Mouse (Mus musculus) lung, embryonic 15.5 days (tissue): ENCODE results near the gene Stx16. TPM values are rescaled to one million over a fixed set of nuclear protein-coding genes. Genes with fewer than 3 reads are reported as not detected.

Source experiments
- ATAC-seq: fragments of 200-750 bp; cut with Nextera tagmentation; 2 replicates; pipeline ENCODE4 v1.8.0; 2017; ENCODE audit warnings: moderate number of reproducible peaks, borderline replicate concordance; ENCODE audit not compliant: low FRiP score, low TSS enrichment; ENCODE audit errors: extremely low read depth
- H3K27ac ChIP-seq: fragments of 300-500 bp; sonication (generic); 2 replicates; pipeline ENCODE4 v1.5.1; 2015; ENCODE audit warnings: moderate library complexity, mild to moderate bottlenecking, inconsistent platforms
- H3K27me3 ChIP-seq: fragments of 300-500 bp; sonication (generic); 2 replicates; pipeline ENCODE4 v1.6.1; 2015; ENCODE audit warnings: inconsistent platforms
- H3K36me3 ChIP-seq: fragments of 300-500 bp; sonication (generic); 2 replicates; pipeline ENCODE4 v1.6.1; 2015; ENCODE audit warnings: inconsistent platforms
- H3K4me1 ChIP-seq: fragments of 300-500 bp; sonication (generic); 2 replicates; pipeline ENCODE4 v1.6.1; 2015; ENCODE audit warnings: inconsistent platforms
- H3K4me2 ChIP-seq: fragments of 300-500 bp; sonication (generic); 2 replicates; pipeline ENCODE4 v1.6.1; 2015; ENCODE audit warnings: inconsistent platforms, mild to moderate bottlenecking, moderate library complexity
- H3K4me3 ChIP-seq: fragments of 300-500 bp; sonication (generic); 2 replicates; pipeline ENCODE4 v1.5.1; 2015; ENCODE audit warnings: mild to moderate bottlenecking, inconsistent platforms
- H3K9ac ChIP-seq: fragments of 300-500 bp; sonication (generic); 2 replicates; pipeline ENCODE4 v1.6.1; 2015; ENCODE audit warnings: inconsistent platforms
- H3K9me3 ChIP-seq: fragments of 300-500 bp; sonication (generic); 2 replicates; pipeline ENCODE4 v1.6.1; 2016; ENCODE audit warnings: inconsistent platforms
- WGBS: fragments of 180-500 bp; shearing (Covaris S2); methylation state at CpG from one replicate; pipeline ENCODE4 v1.1.7; 2015; 5-methylcytosine and 5-hydroxymethylcytosine counted together
- polyA plus RNA-seq: library from polyadenylated mRNA; unstranded; fragments of >200 nt; fragmentation: Nextera tagmentation; extraction: Ambion mirVana; gene quantifications from 2 replicates; pipeline ENCODE4 v1.2.1, GENCODE M21; 2015

Gene Stx16
- 11.2 and 11.9 TPM in 2 replicates for polyA plus RNA-seq

DNA sequence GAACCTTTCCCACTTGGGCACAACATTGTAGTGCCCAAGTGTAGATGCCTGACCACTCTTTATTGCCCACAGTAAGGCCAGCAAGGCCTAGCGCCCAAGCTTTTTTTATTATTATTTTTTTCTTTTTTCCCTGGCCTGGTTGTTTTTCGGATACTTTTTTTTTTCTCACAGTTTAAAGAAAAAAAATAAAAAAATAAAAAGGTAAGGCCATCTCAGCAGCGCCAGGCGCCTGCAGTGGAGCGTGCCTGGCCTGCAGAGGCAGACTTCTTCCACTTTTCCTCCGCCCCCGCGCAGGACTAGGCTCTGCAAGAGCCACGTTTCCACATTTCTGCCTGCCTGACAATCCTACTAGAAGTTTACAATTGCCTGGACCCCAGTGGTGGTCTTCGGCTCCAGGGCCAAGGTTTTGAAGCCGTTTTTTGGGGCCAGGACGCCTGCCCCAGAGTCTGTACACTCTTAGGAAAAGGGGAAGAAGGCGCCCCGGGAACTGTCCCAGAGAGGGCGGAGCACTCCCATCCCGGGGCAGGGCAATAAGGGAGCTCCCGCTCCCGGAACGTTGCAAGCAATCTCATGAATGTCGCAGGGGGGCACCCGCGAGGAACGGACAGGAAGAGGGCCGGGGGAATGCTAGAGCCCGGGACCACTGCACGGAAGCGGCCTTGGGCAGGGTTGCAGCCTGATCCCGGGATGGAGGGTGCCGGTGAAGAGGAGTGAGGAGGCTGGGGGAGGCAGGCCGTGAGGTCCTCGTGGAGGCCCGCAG is at the start of gene Stx16:
Gene Stx16, plus strand, starts transcription at position 636 of the 760 bp plus-strand sequence.
- H3K9ac ChIP-seq: peak within 1 kb of the TSS; percentile 97

DNA sequence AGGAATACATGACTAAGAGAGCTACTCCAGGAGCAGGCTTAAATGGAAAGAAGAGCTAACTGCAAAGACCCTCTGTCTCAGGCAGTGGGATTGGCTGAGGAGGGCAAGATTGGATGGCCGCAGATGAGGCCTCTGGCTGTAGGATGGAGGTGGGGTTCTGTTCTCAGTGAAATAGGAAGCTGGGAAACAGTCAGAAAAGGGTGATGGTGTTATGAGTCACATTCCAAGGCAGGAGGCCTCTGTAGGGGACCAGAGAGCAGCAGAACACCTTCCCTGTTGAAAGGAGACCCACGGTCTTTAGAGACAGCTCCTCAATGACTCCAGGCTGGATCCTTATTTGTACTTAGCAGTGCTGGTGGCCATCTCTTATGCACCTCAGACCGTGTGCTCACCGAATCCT is 49.7 kb upstream of the Stx16 start:
- Histone ChIP-seq H3K4me2 (no peak overlapping the region), H3K4me1 (no peaks in the 10 kb centered on the region), H3K4me3 (no peak overlapping the region), H3K27ac (no peak overlapping the region), H3K9ac (no peak overlapping the region), H3K36me3 (no peaks in the 10 kb centered on the region), H3K9me3 (no peaks in the 10 kb centered on the region), H3K27me3 (no peaks in the 10 kb centered on the region)
- ATAC-seq: no peak
- 62% methylated on average over 4 of the region's 4 CpGs for WGBS

More for the DNA sequence above, at the start of gene Stx16:
- no peaks in the 10 kb centered on the region for H3K9me3 ChIP-seq
- peak; percentile 92 for ATAC-seq
- H3K4me2 ChIP-seq: peak within 1 kb of the TSS; percentile 91
- peak within 1 kb of the TSS; percentile 84 for H3K4me3 ChIP-seq
- peak within 1 kb of the TSS; percentile 96 for H3K27ac ChIP-seq
- peaks cover 29% of the 10 kb centered on the region for H3K4me1 ChIP-seq
- WGBS: 1% methylated on average over 32 of the region's 32 CpGs
- H3K27me3 ChIP-seq: no peaks in the 10 kb centered on the region
- no peaks in the 10 kb centered on the region for H3K36me3 ChIP-seq

DNA sequence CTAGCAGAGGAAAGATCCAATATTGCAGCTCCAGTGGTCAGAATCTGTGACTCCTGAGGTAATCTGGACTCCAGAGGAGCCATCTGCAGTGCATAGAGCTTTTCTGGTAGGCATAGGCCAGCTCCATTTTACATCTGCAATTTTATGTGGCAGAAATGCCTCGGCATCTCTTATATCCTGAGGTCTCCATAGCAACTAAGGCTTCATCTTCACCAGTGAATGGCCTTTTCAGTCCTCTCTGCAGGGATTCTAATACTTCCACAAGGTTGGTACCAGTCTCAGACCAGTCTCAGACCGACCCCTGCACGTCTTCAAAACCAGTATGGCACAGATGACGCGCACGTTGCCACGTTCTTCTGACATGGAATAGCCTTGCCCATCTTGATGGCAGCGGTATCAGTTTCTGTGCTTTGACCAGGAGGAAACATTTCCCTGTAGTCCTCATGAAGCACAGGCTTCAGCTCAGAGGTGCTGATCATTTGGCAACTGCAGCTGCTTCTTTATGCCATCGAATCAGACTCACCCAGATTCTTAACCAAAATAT is 42.8 kb upstream of the Stx16 start:
- no peak overlapping the region for H3K4me3 ChIP-seq
- H3K9me3 ChIP-seq: no peaks in the 10 kb centered on the region
- H3K9ac ChIP-seq: no peak overlapping the region
- WGBS: 88% methylated on average over 9 of the region's 9 CpGs
- no peak overlapping the region for H3K4me2 ChIP-seq
- ATAC-seq: no peak
- H3K4me1 ChIP-seq: no peaks in the 10 kb centered on the region
- no peaks in the 10 kb centered on the region for H3K36me3 ChIP-seq
- H3K27ac ChIP-seq: no peak overlapping the region
- no peaks in the 10 kb centered on the region for H3K27me3 ChIP-seq

DNA sequence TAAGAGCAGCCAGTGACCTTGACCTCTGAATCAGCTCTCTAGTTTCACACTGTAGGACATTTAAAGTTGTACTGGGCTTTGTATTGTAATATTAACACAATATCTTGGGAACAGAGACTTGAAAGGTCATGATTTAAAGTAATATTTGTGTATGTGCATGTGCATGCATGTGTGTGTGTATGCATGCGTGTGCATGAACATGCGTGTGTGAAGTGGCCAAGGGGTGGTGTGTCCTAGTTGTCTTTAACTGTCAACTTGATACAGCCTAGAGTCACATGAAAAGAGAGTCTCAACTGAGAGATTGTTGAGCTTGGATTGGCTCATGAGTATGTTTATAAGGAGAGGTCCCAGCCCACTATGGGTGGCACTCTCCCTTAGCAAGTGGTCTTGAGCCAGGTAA is 28.5 kb upstream of the Stx16 start:
- no peak overlapping the region for H3K27ac ChIP-seq
- H3K4me1 ChIP-seq: peaks cover 7% of the 10 kb centered on the region; the same call in 1 of the 2 replicates
- 96% methylated on average over 2 of the region's 2 CpGs for WGBS
- no peak overlapping the region for H3K4me3 ChIP-seq
- no peaks in the 10 kb centered on the region for H3K9me3 ChIP-seq
- no peak overlapping the region for H3K4me2 ChIP-seq
- no peak for ATAC-seq
- H3K36me3 ChIP-seq: no peaks in the 10 kb centered on the region
- H3K27me3 ChIP-seq: 0 out of 2 replicates have a peak, but pooled peaks cover 8% of the 10 kb centered on the region
- no peak overlapping the region for H3K9ac ChIP-seq

DNA sequence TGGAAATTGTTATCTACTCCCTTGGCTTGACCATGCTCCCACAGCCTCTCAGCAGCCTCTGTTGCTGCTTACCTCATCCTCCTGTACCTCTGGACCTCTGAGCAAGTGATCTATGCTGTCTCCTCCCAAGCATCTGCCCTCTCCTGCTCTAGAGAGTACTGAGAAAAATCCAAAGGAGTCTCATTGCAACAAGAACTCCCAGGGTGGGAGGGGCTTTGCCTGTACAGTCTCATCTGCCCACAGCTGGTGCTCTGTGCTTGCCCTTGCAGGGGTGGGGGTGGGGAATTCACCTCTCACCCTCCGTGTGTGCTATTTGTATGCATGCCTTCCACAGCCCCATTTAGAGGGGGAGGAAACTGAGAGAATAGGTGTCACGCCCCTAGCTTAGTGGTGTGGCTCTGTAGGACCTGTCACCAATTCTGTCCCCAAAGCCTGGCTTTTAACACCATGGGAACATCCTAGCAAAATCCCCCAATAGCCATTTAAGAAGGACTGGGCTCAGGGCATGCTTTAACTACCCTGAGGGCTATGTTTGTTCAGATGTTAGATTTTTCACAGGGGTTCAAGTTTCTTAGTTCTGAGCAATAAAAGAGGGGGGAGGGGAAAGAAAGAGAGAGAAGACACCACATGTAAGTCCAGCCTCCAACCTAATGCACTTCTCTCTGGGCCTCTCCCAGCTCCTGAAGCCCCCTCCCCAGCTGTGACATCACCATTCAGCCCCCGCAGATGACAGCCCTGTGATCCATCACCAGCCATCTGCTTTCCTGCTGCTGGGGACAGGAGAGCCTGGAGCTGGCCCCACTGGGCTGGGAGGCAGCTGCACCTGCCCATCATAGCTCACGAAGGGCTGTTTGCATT is 26.4 kb upstream of the Stx16 start:
- Histone ChIP-seq H3K27me3 (0 out of 2 replicates have a peak, but pooled peaks cover 8% of the 10 kb centered on the region), H3K9ac (no peak overlapping the region), H3K4me3 (no peak overlapping the region), H3K4me1 (peaks cover 7% of the 10 kb centered on the region; the same call in 1 of the 2 replicates), H3K9me3 (no peaks in the 10 kb centered on the region), H3K27ac (no peak overlapping the region), H3K36me3 (no peaks in the 10 kb centered on the region), H3K4me2 (no peak overlapping the region)
- WGBS: 13% methylated on average over 4 of the region's 4 CpGs
- ATAC-seq: peak; percentile 55; the same call in 1 of the 2 replicates

DNA sequence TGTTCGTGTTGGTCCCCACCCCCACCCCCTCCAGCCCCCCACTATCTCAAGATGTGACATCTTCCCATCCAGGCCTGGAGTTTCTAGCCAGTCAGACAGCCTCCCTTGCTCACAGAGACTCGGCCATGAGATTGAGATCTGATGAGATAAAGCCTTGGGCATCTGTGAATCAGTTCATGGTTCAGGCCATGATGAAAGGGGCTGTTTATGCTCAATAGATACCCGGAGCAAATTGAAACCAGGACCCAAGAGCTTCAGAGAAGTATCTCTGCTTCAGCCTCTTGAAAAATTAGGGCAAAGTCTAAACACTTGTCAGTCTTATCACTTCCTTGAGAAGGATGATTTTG is 25.8 kb upstream of the Stx16 start:
- Histone ChIP-seq H3K4me3 (no peak overlapping the region), H3K36me3 (no peaks in the 10 kb centered on the region), H3K4me2 (no peak overlapping the region), H3K27me3 (0 out of 2 replicates have a peak, but pooled peaks cover 8% of the 10 kb centered on the region), H3K27ac (no peak overlapping the region), H3K9ac (no peak overlapping the region), H3K4me1 (peaks cover 7% of the 10 kb centered on the region; the same call in 1 of the 2 replicates), H3K9me3 (no peaks in the 10 kb centered on the region)
- ATAC-seq: no peak
- 12% methylated on average over 3 of the region's 3 CpGs for WGBS

DNA sequence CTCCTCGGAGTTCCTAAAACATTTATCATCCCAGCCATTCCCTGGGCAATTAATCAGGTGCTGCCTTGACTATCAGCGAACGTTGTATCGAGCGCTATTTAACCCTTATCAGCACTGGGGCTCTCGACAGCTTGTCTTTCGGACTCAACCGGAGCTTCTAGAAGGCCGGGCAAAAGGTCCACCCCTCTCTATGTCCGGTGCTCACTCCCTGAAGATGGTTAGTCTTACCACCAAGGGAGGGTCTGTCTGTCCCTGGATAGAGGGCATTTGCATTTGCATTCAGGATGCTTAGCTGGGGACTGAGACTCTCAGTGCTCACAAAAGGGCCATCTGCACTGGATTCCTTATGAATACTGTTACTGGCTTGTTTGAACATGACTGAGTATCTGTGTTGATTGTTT is 25.0 kb upstream of the Stx16 start:
- H3K9ac ChIP-seq: no peak overlapping the region
- 8% methylated on average over 10 of the region's 10 CpGs for WGBS
- no peaks in the 10 kb centered on the region for H3K36me3 ChIP-seq
- H3K27ac ChIP-seq: no peak overlapping the region
- no peak for ATAC-seq
- H3K4me2 ChIP-seq: no peak overlapping the region
- H3K4me1 ChIP-seq: peaks cover 7% of the 10 kb centered on the region; the same call in 1 of the 2 replicates
- H3K9me3 ChIP-seq: no peaks in the 10 kb centered on the region
- 0 out of 2 replicates have a peak, but pooled peaks cover 8% of the 10 kb centered on the region for H3K27me3 ChIP-seq
- H3K4me3 ChIP-seq: no peak overlapping the region

DNA sequence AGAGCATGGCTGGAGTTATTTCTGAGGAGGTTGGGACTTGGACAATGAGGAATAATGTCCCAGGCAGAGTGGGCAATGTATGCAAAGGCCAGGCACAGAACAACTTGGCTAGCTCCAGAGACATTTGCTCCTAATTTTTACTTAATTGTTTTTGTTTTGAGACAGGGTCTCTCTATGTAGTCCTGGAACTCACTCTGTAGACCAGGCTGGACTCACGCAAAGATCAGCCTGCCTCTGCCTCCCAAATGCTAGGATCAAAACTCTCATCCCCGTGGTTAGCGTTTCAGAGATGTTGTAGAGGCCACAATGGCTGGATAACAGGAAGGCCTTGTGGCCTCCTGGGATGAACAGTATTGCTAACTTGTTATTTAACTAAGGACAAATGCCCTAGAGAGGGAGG is 21.6 kb upstream of the Stx16 start:
- ATAC-seq: no peak
- no peak overlapping the region for H3K4me3 ChIP-seq

DNA sequence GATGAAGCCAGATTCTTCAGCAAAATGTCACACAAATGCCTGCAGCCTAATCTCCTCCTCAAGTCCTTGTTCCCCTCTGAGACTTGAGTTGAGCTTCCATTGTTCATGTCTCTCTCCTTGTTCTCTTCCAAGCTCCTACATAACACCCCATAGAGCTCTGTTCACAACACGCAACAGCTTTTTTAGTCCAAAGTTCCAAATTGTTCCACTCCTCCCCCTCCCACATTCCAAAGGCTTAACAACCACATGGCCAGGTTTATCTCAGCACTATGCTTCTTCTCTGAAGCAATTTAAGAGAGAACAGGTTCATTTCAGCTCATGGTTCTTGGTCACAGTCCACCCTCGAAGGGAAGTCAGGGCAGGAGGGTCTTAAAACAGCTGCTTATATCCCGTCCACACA is 18.4 kb upstream of the Stx16 start:
- 82% methylated on average over 3 of the region's 3 CpGs for WGBS
- H3K36me3 ChIP-seq: no peaks in the 10 kb centered on the region
- H3K27ac ChIP-seq: no peak overlapping the region
- H3K9me3 ChIP-seq: no peaks in the 10 kb centered on the region
- no peak overlapping the region for H3K9ac ChIP-seq
- no peaks in the 10 kb centered on the region for H3K27me3 ChIP-seq
- no peaks in the 10 kb centered on the region for H3K4me1 ChIP-seq
- no peak overlapping the region for H3K4me2 ChIP-seq
- no peak overlapping the region for H3K4me3 ChIP-seq
- ATAC-seq: no peak

More for the DNA sequence above, 21.6 kb upstream of the Stx16 start:
- peaks cover 3% of the 10 kb centered on the region; the same call in 1 of the 2 replicates for H3K4me1 ChIP-seq
- no peak overlapping the region for H3K27ac ChIP-seq
- H3K9ac ChIP-seq: no peak overlapping the region
- no peaks in the 10 kb centered on the region for H3K36me3 ChIP-seq
- no peak overlapping the region for H3K4me2 ChIP-seq
- 0 out of 2 replicates have a peak, but pooled peaks cover 8% of the 10 kb centered on the region for H3K27me3 ChIP-seq
- 91% methylated on average over 3 of the region's 3 CpGs for WGBS
- no peaks in the 10 kb centered on the region for H3K9me3 ChIP-seq

DNA sequence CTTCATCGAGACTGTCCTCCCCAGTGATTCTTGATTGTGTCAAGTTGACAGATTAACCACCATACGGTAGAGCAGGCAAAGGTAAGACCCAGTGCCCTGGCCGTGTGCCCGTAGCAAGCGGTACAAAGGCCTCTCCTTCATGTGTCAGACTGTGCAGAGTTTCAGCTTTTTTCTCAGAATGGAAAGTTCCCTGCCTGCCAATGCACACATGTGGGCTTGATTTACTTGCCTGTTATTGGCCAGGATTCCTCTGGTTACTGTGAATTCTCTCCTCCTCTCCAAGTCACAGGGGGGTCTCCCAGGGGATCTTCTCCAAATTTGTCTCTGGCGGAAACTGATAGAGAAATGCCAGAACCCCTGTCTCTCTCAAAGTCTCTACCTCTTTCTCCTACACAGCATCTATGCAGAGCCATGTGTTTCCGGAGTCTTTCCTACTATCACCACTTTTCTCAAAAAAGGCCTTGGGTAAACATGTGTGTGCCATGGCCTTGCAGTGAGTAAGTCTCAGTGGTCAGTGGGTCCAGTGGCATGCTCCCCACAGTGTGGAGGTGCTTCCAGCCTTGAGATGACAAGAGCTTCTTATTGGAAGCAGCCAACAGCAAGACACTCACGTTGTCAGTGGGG is 17.7 kb upstream of the Stx16 start:
- Histone ChIP-seq H3K9me3 (no peaks in the 10 kb centered on the region), H3K9ac (no peak overlapping the region), H3K4me1 (no peaks in the 10 kb centered on the region), H3K27me3 (no peaks in the 10 kb centered on the region), H3K4me3 (no peak overlapping the region), H3K27ac (no peak overlapping the region), H3K36me3 (no peaks in the 10 kb centered on the region), H3K4me2 (no peak overlapping the region)
- WGBS: 69% methylated on average over 8 of the region's 8 CpGs
- no peak for ATAC-seq

DNA sequence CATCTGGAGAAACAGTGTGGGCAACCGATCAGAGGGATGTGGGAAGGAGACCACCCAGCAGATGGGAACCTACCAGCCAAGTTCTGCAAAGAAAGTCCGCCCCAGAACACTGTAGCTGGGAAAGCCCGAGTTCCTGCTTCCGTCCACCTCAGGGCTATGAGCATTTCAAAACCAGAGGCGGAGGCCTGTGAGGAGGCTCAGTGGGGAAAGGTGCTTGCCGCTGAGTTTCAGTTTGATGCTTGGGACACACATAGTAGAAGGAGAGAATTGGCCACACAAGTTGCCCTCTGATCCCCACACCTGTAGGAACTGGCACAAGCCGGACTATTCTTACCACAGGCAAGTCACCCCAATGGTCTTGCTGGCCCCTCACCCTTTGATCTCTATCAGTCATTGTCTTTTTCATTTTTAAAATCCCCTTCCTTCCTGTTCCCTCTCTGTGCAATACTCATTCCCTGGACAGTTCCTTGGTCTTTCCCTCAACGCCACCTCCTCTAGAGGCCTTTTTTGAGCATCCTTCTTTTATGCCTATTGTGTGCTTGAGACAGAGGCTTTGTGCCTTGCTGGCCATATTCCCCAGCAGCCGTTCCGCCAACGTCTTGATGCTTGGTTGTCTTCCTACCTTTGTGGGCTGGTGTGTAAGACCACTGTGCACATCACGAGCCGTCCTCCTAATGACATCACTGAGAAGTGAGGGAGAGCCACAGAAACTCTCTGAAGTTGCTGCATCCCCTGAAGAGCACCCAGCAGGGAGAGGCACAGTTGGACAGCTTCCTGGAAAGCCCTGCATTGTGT is 16.3 kb upstream of the Stx16 start:
- Histone ChIP-seq H3K4me3 (no peak overlapping the region), H3K9me3 (no peaks in the 10 kb centered on the region), H3K4me2 (no peak overlapping the region), H3K27ac (no peak overlapping the region), H3K27me3 (no peaks in the 10 kb centered on the region), H3K9ac (no peak overlapping the region), H3K4me1 (no peaks in the 10 kb centered on the region), H3K36me3 (no peaks in the 10 kb centered on the region)
- ATAC-seq: no peak
- WGBS: 81% methylated on average over 13 of the region's 13 CpGs
